Mouse (Mus musculus): Measurements from ENCODE around the gene Acnat2.
"Not testable (repeated sequence)": the region's sequence is repeated elsewhere in the genome, so short reads cannot be mapped to it uniquely, and the experiment has no call there.

DNA sequence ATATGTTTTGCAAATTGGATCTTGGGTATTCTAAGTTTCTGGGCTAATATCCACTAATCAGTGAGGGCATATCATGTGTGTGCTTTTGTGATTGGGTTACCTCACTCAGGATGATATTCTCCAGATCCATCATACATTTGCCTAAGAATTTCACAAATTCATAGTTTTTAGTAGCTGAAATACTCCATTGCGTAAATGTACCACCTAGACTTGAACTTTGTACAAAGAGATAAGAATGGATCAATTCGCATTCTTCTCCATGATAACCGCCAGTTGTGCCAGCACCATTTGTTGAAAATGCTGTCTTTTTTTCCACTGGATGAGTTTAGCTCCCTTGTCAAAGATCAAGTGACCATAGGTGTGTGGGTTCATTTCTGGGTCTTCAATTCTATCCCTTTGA, 29.0 kb upstream of the Acnat2 start:
- TF ChIP-seq POLR2A (IDR thresholded peaks at IDR 0.05; ENCODE audit: low read depth, low read length); CTCF (conservative IDR thresholded peaks at IDR 0.05; ENCODE audit: insufficient read depth, insufficient read length, low read depth, low read length): not testable (repeated sequence)

All from kidney, adult 2 months (tissue).